Mouse (Mus musculus): ENCODE measurements at regions not wholly inside any gene's neighbourhood (a gene's known extent, or its start where the extent isn't known, plus 50 kb on each side); places are given as distances from the start of the nearest gene placed in this dataset.

- no peak for TF ChIP-seq POLR2A (IDR thresholded peaks at IDR 0.05; ENCODE audit: borderline replicate concordance, extremely low read depth, insufficient read depth, insufficient read length, poor library complexity, severe bottlenecking)
- TF ChIP-seq CTCF (IDR thresholded peaks at IDR 0.05; ENCODE audit: borderline replicate concordance, extremely low read depth, insufficient read depth, insufficient read length) = peak; percentile 42; the same call in 1 of the 2 replicates
Measured at GRCm38 (mm10) chr12:71498246-71499029, 188.8 kb downstream of the Dact1 start.

Data from brain, embryonic 14.5 days (tissue).